Mouse (Mus musculus) bone marrow macrophage, adult 2 months (primary cell): Measurements from ENCODE around the gene Slc24a3.

Source experiments
- CTCF ChIP-seq: IDR thresholded peaks from 2 replicates; pipeline ENCODE4 v1.5.1; 2012; ENCODE audit warnings: low read depth, mild to moderate bottlenecking, low read length, moderate library complexity
- POLR2A ChIP-seq: IDR thresholded peaks from 2 replicates; pipeline ENCODE4 v1.6.1; 2012; ENCODE audit warnings: mild to moderate bottlenecking, low read depth, low read length, borderline replicate concordance

DNA sequence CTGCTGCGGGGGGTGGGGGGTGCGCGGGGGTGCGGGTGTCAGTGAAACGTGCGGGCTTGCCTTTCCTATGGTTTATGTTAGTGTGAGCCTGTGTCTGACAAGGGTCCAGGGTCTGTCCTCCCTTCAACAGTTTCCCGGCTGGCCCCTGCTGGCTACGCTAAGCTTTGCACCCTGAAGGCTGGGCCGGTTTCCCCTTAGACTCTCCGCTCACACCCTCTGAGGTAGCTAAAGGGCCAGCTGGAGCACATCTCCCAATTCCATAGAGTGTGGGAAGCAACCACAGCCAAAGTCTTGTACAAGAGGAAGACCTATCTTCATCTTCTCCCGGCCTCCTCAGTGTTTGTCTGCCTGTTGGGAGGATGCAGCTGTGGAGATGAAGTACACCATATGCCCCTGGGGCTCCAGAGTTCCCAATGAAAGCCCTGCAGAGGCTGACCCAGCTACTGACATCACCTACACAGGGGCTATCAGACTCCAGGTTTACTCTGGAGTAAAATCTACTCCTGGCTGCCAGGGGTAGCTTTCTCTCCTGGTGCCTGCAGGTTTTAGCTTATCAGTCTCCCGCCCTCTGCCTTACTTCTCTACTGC lies 487.9 kb downstream of the Slc24a3 start:
- TF ChIP-seq POLR2A = no peak
- TF ChIP-seq CTCF = no peak
